Mouse (Mus musculus): ENCODE data around the gene Sdc4.
A peak's percentile ranks its signal among the peaks of the same experiment; 100 is the strongest.

Sdc4 gene

GRCm38 (mm10) chr2:164443460-164444000 is at the start of gene Sdc4:
Gene Sdc4, minus strand, starts transcription at chr2:164443887.
- DNase-seq (ENCODE audit: low spot score): no peak

DNA sequence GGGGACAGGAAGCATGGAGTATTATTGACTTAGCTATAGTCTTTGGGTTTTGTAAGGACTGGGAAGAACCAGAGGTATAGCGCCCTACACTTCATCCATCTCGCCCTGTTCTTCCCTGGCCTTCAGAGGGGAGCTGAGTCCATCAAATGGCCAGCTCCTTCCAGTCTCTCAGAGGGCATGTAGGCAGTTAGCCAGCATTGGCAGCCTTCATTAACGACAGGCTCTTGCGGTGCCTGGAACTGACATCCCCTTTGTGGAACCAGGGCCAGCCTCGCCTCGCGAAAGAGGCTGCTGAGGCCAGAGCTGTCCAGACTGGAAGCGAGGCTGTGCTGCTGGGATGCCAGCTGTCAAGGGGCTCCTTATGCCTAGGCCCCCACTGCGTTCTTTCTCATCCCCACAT is 44.1 kb upstream of the Sdc4 start:
- no peak for DNase-seq (ENCODE audit: low spot score)

GRCm38 (mm10) chr2:164487115-164487527 is 43.4 kb upstream of the Sdc4 start:
- DNase-seq (ENCODE audit: low spot score): no peak

- peak; percentile 75 for DNase-seq (ENCODE audit: low spot score)
Measured at GRCm38 (mm10) chr2:164486258-164487114, 42.8 kb upstream of the Sdc4 start.

DNA sequence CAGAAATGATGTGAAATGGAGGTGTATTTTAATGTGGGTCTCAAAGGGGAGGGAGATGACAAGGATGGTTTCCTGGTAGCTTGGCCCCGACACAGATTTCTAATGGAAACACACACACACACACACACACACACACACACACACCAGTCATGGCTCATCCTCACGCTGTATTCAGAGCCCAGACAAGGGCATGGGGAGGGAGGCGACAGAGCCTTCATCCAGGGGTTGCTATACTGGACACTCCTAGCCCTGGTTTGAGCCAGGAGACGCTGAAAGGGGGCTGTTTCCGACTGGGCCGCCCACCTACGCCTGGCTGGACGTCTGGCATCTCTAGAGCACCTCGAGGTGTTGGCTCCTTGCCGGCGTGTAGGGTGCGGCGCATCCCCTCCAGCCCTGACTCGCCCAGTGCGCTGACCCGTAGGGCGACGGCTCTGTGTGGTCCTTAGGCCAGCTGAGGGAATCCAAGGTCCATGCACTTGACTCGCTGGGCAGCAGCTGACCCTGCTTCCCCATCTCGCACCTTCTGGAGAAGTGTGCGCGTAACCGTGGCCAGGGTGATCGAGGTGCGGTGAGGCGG is 42.1 kb upstream of the Sdc4 start, which contains the start of gene Dbndd2:
Gene Dbndd2, plus strand, starts transcription at position 426 of the 577 bp plus-strand sequence.
- DNase-seq (ENCODE audit: low spot score): peak; percentile 69

DNA sequence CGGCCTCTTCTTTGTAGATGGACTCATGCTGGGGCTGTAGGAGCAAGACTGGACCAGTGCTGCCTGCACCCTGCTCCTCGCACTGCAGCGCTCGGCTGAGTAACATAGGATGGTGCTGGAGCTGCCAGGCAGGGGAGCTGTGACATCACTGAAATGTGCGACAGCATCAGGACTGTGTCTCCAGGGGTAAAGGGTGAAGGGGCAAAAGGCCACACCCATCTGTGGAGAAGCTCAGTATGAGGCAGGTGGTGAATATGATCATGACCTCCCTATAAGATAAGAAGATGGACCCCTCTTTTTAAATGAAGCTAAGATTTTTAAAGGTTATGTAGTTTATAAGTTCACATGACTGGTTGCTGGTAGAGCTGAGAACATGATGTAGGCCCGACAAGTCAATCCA is 29.9 kb upstream of the Sdc4 start, which contains the start of gene Trp53tg5:
Gene Trp53tg5, minus strand, starts transcription at position 101 of the 400 bp plus-strand sequence.
- DNase-seq (ENCODE audit: low spot score): no peak

DNA sequence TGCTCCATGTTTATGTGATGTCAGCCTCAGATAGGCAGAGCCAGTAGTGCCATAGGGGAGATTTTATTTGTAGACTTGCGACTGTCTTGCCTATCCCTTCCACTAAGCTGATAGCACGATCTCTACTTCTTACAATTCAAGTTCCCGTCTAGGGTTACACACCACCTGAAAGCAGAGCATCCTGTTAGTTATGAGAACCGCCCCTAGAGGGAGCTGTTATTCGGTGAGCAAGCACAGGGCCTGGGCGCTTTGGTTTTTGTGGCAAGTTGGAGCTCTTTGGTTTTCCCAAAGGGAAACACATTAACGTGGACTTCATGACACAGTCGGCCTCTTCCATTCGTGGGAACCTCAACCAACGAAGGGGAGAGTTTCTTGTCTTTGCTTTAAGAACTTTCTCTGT is 26.6 kb upstream of the Sdc4 start:
- peak; percentile 74 for DNase-seq (ENCODE audit: low spot score)

DNA sequence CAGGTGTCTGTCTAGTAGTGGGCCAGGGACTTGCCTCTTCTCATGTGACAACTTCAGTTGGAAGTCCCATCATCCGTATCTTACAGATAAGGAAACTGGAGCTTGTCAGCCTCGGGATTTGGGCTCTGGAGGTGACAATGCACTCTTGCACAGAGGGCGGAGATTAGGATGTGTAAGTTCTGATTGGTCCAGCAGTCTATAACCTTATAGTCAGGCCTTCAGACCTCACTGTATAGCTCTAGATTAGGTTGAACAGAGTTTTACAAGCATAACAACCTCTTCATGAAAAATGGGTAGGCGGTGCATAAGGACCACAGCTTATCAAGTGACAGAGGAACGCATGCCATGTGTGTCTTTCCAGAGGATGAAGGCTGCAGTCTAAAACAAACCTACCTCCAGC is 23.1 kb upstream of the Sdc4 start:
- no peak for DNase-seq (ENCODE audit: low spot score)

- no peak for DNase-seq (ENCODE audit: low spot score)
Measured at GRCm38 (mm10) chr2:164465161-164465560, 21.5 kb upstream of the Sdc4 start.

- DNase-seq (ENCODE audit: low spot score): peak; percentile 96
Measured at GRCm38 (mm10) chr2:164460745-164461551, 17.3 kb upstream of the Sdc4 start, which contains the start of gene Gm20458. Gene Gm20458, plus strand, starts transcription at chr2:164460967.

- no peak for DNase-seq (ENCODE audit: low spot score)
Measured at GRCm38 (mm10) chr2:164458535-164458934, 14.8 kb upstream of the Sdc4 start.

DNA sequence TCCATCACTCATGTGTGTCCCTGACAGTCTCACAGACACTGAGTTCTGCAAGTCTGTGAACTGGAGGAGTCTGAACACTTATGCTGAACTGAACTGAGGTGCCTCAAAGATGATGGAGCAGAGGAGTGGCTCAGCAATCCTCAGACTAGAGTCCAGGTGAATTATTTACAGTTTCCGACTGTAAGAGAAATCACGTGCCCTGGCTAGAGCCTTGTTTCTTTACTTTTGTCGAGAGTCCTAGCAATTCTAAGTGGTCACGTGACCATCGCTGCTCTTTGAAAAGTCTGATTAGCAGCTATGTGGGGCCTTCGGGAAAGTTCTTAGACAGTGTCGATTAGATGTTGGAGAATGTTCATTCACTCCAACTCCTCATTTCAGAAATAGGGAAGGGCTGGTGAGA is 14.3 kb upstream of the Sdc4 start:
- DNase-seq (ENCODE audit: low spot score): no peak

- DNase-seq (ENCODE audit: low spot score): no peak
Measured at GRCm38 (mm10) chr2:164456864-164457300, 13.2 kb upstream of the Sdc4 start, which contains the start of gene Sys1. Gene Sys1, plus strand, starts transcription at chr2:164456964.

DNA sequence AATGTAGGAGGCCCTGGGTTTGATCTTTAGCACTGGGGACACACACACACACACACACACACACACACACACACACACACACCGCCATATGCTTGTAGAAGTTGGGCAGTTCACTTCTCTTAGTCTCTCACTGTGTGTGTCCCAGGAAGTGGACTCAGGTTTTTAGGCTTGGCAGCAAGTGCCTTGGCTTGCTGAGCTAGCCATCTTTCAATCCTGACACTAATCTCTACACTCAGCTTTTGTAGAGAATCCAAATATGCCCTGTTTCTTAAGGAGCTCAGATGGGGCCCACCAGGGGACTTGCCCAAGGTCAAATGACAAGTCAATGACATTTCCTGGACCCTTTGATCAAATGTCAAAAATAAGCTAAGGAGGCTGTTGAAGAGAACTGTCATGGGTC is 12.7 kb upstream of the Sdc4 start:
- no peak for DNase-seq (ENCODE audit: low spot score)

DNA sequence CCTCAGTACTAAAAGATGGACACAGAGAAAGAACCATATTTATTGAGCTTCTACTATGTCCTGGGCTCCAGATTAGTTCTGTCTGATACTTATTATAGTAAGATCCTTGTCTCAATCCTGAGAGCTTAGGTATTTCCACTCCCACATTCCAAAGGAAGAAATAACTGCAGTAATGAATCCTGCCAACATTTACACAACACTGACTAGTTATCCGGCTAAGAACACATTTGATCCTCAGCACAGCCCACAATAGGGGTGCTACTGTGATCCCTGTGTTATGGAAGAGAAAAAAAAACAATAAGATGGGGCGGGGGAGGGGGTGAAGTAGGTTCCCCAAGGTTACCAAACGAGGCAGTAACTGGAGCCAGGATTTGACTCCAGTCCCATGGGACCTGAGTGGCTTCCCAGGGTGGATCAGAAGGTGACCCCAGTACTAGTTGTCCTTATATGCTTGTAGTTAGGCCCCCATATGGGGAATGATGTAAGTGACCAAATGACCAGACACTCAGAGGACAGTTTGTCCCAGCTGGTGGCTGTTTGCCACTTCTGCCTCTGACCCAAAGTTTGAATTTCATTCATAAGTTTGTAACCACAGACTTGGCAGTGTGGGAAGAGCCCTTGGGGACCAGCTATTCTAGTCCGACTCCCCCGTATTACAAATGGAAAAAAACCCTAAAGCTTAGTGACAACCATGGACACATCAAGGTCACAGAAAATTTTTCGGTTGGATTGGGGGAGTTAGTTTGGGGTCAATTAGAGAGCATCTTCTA is 11.9 kb upstream of the Sdc4 start:
- no peak for DNase-seq (ENCODE audit: low spot score)

GRCm38 (mm10) chr2:164454846-164455245 is 11.2 kb upstream of the Sdc4 start:
- DNase-seq (ENCODE audit: low spot score): peak; percentile 83

DNA sequence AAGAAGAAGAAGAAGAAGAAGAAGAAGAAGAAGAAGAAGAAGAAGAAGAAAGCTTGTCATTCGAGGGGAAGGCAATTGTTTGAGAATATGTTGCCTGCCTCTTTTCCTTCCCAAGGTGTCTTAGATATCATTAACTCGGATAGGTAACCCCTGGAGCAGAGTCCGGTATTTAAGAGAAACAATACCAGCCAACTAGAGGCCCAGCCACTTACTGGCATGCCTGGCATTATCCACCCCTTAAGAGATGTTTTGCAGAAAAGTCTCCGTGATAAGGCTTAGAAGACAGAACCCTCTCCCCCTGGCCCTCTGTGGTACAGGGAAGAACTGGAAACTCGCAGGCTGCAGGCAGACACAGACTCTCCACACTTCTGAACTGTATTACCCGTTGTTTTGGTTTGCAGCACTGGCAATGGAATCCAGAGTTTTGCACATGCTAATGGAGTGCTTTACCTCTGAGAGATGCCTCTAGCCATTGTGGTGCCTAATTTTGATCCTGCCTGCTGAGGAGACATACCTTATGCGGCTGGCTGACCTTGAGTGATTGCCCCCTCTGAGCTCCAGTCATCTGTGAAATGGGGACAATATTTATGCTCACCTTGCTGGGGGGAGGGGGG is 10.3 kb upstream of the Sdc4 start:
- no peak for DNase-seq (ENCODE audit: low spot score)

GRCm38 (mm10) chr2:164453047-164453757 is 9.5 kb upstream of the Sdc4 start:
- DNase-seq (ENCODE audit: low spot score): no peak

- no peak for DNase-seq (ENCODE audit: low spot score)
Measured at GRCm38 (mm10) chr2:164452000-164452676, 8.5 kb upstream of the Sdc4 start.

Measured in urinary bladder, postnatal 14 days (tissue).